Mouse (Mus musculus) liver, embryonic 11.5 days (tissue): ENCODE data around the gene Rps12. TPM values are rescaled to one million over a fixed set of nuclear protein-coding genes. Genes with fewer than 3 reads are reported as not detected.

ENCODE experiments used
- ATAC-seq: fragments of 200-750 bp; cut with Nextera tagmentation; replicated peaks from 2 replicates; pipeline ENCODE4 v1.8.0; 2017; ENCODE audit warnings: moderate number of reproducible peaks, mild to moderate bottlenecking, moderate TSS enrichment, moderate library complexity; ENCODE audit not compliant: low FRiP score
- DNase-seq: peaks from one replicate; pipeline ENCODE4 v3.0.0-alpha.2; 2017; ENCODE audit warnings: low spot score
- H3K27ac ChIP-seq: fragments of 300-500 bp; sonication (generic); 2 replicates; pipeline ENCODE4 v1.5.1; 2014; ENCODE audit warnings: mild to moderate bottlenecking, low read depth, low read length, control low read depth
- H3K27me3 ChIP-seq: fragments of 300-500 bp; sonication (generic); replicated peaks from 2 replicates; pipeline ENCODE4 v1.6.1; 2014; ENCODE audit warnings: low read length, mixed read lengths; ENCODE audit not compliant: control insufficient read depth, insufficient read depth
- H3K36me3 ChIP-seq: fragments of 300-500 bp; sonication (generic); 2 replicates; pipeline ENCODE4 v1.6.1; 2014; ENCODE audit warnings: mild to moderate bottlenecking, low read length, moderate library complexity, mixed read lengths; ENCODE audit not compliant: control insufficient read depth, insufficient read depth
- H3K4me1 ChIP-seq: fragments of 300-500 bp; sonication (generic); replicated peaks from 2 replicates; pipeline ENCODE4 v1.6.1; 2014; ENCODE audit warnings: low read length, mixed read lengths; ENCODE audit not compliant: control insufficient read depth, insufficient read depth
- H3K4me2 ChIP-seq: fragments of 300-500 bp; sonication (generic); 2 replicates; pipeline ENCODE4 v1.6.1; 2014; ENCODE audit warnings: mild to moderate bottlenecking, control low read depth, moderate library complexity
- H3K4me3 ChIP-seq: fragments of 300-500 bp; sonication (generic); 2 replicates; pipeline ENCODE4 v1.5.1; 2014; ENCODE audit warnings: low read depth, low read length, control low read depth
- H3K9ac ChIP-seq: fragments of 300-500 bp; sonication (generic); 2 replicates; pipeline ENCODE4 v1.6.1; 2014; ENCODE audit warnings: low read depth, low read length, control low read depth
- H3K9me3 ChIP-seq: fragments of 300-500 bp; sonication (generic); 2 replicates; pipeline ENCODE4 v1.6.1; 2016; ENCODE audit warnings: low read length, inconsistent platforms, mixed read lengths; ENCODE audit not compliant: control insufficient read depth
- WGBS: fragments of 180-500 bp; shearing (Covaris S2); extraction: QIAGEN DNeasy Blood & Tissue Kit; methylation state at CpG from one replicate; pipeline ENCODE4 v1.1.7; 2014; 5-methylcytosine and 5-hydroxymethylcytosine counted together
- polyA plus RNA-seq: library from polyadenylated mRNA; unstranded; fragments of >200 nt; fragmentation: Nextera tagmentation; extraction: Ambion mirVana; gene quantifications from 2 replicates; pipeline ENCODE4 v1.2.1, GENCODE M21; 2014

Rps12 gene
- polyA plus RNA-seq: 260 and 303 TPM in 2 replicates

DNA sequence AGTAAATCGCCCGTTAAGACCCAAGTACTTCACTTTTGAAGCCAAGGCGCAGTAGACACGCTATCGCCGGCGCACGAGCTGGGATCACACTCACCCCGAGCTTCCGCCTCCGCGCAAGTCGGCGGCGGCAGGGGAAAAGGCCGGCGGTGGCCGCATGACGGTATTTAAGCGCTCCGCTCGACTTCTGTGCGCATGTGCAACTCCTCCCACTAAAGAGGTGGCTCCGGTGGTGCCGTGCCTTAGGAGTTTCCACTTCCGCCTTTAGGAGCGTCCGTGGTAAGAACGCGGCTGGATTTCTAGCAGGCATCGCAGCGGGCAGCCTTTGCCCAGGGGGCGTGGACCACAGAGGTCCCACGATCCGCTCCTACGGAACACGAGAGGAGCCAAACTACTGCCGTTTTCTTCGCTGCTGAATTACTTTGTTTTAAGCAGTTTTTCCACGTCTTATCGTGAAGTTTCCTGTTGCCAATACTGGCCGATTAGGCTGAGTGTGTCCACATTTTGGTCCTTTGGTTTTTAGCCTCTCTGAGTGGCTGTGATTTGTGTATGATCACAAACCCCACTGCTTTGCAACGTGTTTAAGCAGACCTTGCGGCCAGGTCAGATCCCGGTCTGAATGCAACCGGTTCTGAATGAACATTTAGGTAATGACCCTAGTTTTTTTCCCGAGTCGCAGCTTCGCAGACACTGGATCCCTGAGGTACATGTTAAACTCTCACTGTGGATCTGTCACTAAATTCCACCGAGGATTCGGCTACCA lies at the start of gene Rps12:
Rps12 (minus strand) TSS at position 214 of the 760 bp plus-strand sequence.
- under 1% methylated on average over 51 of the region's 51 CpGs for WGBS
- peaks cover 16% of the 10 kb centered on the region for H3K4me1 ChIP-seq

DNA sequence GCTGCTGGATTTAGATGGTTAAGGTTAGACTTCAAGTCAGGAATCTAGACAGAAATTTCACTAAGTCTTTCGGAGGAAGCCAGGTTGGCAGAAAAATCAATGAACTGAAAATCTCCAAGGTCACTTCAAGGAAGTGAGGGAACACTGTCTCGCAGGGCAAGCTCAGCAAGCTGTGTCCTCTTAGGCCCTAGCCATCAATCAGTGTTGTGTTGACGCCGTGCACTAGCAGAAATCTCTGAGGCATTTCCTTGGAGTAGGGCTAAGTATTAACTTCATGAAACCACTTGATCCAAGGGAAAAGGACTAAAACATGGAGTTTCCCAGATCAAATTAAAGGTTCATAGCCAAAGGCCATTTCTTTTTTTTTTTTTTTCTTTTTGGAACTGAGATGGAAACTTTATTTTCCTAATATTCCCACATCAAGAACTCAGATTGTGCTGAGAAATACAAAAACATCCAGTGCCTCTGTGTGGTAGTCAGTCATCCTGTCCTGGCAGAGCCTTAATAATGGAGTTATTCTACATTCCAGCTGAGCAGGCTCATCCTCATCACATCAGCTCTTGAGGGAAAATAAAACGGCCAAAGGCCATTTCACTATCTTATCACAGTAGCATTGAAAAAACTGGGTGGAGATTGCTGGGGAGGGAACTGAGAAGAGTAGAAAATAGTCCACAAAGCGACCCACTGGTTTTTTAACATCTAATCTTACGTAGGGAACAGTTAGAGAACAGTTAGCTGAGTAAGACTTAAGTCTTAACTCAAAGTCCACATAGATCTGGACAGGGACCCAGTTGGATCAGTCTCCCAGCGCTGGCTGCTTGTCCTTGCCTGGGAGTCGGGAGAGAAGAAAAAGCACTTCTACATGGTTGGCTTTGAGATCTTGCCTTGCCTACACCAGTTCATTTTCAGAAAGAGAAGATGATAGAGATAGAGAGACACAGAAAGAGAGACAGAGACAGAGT lies 49.2 kb upstream of the Rps12 start:
- H3K4me2 ChIP-seq: no peak overlapping the region
- H3K9ac ChIP-seq: no peak overlapping the region
- no peaks in the 10 kb centered on the region for H3K27me3 ChIP-seq
- H3K27ac ChIP-seq: no peak overlapping the region
- no peaks in the 10 kb centered on the region for H3K4me1 ChIP-seq
- ATAC-seq: no peak
- H3K9me3 ChIP-seq: no peaks in the 10 kb centered on the region
- 64% methylated on average over 9 of the region's 9 CpGs for WGBS
- H3K4me3 ChIP-seq: no peak overlapping the region
- no peak for DNase-seq
- H3K36me3 ChIP-seq: no peaks in the 10 kb centered on the region

More for the DNA sequence above, at the start of gene Rps12:
- peak within 1 kb of the TSS; percentile 86 for H3K4me2 ChIP-seq
- H3K27me3 ChIP-seq: no peaks in the 10 kb centered on the region
- H3K4me3 ChIP-seq: peak within 1 kb of the TSS; percentile 78
- H3K36me3 ChIP-seq: peaks cover 18% of the 10 kb centered on the region
- peak; percentile 97 for DNase-seq
- peak; percentile 89 for ATAC-seq
- no peaks in the 10 kb centered on the region for H3K9me3 ChIP-seq
- peak within 1 kb of the TSS; percentile 98 for H3K9ac ChIP-seq
- H3K27ac ChIP-seq: peak within 1 kb of the TSS; percentile 87

DNA sequence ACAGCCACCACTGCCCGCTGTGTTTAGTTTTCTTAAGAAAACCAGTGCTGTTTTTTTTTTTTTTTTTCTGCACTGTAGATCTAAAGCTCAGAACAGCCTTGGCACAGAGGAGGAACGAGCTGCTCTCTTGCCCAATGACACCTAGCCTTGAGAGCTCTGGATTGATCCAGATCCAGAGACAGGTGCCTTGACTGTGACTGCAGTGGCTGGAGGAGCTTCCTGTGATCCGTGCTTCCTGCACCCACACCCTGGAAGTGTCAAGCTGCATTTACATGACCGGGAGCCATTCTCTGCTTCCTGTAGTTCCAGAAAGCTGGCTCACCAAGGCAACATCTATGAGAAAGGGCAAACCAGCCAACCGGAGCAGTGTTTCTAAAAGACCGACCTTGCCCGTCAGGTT lies 39.4 kb upstream of the Rps12 start:
- Histone ChIP-seq H3K36me3 (no peaks in the 10 kb centered on the region), H3K27ac (no peak overlapping the region), H3K27me3 (no peaks in the 10 kb centered on the region), H3K4me3 (no peak overlapping the region), H3K4me2 (no peak overlapping the region), H3K9me3 (no peaks in the 10 kb centered on the region), H3K9ac (no peak overlapping the region), H3K4me1 (no peaks in the 10 kb centered on the region)
- DNase-seq (no peak), ATAC-seq (no peak)
- WGBS: 83% methylated on average over 7 of the region's 7 CpGs

DNA sequence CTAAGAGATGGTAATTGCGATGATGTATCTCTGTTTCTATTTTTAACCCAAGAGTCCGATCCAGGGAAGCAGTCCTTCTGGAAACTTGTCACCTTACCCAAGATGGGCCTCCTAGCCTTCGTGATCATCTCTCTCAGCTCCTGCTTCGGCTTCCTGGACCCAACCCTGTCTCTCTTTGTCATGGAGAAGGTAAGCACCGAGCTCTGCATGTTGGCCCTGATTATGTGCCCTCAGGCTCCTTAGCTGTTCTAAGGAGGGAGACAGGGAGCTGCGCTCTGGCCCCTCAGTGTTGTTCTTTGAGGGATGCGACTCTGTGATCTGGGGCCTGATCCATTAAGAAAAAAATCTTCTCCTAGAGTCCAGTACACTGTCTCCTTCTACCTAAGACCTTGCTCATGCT lies 29.2 kb upstream of the Rps12 start:
- no peak for DNase-seq
- H3K4me3 ChIP-seq: no peak overlapping the region

DNA sequence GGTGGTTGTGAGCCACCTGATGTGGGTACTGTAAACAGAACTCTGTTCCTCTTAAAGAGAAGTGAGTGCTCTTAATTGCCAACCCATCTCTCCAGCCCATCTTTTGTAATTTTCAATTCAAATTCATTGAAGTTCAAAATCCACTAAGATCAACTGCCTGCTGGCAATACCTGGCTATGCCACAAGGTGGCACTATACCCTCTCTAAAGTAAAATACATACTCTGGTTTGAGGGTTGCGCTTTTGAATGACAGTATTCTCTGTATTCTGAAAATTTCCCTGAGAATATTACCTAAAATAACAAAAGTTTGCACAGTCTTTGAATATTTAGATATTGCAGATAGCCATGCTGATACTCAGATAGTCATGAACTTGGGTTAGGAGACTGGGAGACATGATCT lies 28.1 kb upstream of the Rps12 start:
- DNase-seq (no peak), ATAC-seq (no peak)

More for the DNA sequence above, 29.2 kb upstream of the Rps12 start:
- Histone ChIP-seq H3K4me1 (no peaks in the 10 kb centered on the region), H3K27me3 (no peaks in the 10 kb centered on the region), H3K36me3 (no peaks in the 10 kb centered on the region), H3K9me3 (no peaks in the 10 kb centered on the region), H3K4me2 (no peak overlapping the region), H3K9ac (no peak overlapping the region), H3K27ac (no peak overlapping the region)
- 84% methylated on average over 7 of the region's 7 CpGs for WGBS
- no peak for ATAC-seq

DNA sequence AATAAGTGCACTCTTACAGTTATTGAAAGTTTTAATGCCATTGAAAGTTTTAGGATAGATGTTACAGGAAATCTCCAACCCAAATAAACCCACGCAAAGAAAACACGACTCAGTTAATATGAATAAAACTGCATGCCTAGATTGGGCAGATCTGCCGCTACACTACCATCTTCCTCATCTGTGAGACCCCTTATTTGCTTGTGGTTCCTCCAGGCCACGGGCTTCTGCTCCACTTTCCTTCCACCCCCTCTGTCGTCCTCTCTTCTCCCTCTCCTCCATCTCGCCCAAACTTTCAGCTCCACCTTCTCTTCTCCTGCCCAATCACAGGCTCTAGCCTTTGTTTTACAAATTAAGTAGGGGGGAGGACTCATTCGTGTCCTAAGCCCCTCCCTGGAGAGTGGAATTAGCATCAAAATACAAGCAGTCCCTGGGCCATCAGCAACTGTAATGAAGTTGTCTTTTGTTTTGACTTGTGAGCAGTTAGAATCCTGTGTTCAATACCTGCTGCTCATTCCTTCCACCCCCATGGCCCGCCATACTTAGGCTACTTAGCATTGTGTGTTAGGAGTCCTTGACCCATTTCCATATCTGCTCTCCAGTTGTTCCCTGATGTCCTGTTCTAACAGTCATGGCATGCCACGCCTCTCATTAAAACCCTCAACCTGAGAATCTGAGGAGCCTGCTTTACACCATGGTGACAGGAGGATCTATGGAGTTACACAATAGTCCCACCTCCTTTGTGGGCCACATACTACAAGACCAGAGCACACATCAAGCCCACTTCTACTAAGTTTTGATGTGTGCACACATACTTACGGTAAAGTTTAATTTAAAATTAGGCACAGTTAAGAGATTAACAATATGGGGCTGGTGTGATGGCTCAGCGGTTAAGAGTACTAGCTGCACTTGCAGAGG lies 26.0 kb upstream of the Rps12 start:
- WGBS: 58% methylated on average over 11 of the region's 11 CpGs
- Histone ChIP-seq H3K4me1 (no peaks in the 10 kb centered on the region), H3K36me3 (no peaks in the 10 kb centered on the region), H3K27me3 (no peaks in the 10 kb centered on the region), H3K9me3 (no peaks in the 10 kb centered on the region), H3K4me3 (no peak overlapping the region), H3K27ac (no peak overlapping the region), H3K4me2 (no peak overlapping the region), H3K9ac (no peak overlapping the region)
- DNase-seq (no peak), ATAC-seq (no peak)

More for the DNA sequence above, 28.1 kb upstream of the Rps12 start:
- Histone ChIP-seq H3K9me3 (no peaks in the 10 kb centered on the region), H3K4me3 (no peak overlapping the region), H3K4me1 (no peaks in the 10 kb centered on the region), H3K27me3 (no peaks in the 10 kb centered on the region), H3K36me3 (no peaks in the 10 kb centered on the region), H3K9ac (no peak overlapping the region), H3K4me2 (no peak overlapping the region), H3K27ac (no peak overlapping the region)
- 58% methylated on average over 1 of the region's 1 CpGs for WGBS

DNA sequence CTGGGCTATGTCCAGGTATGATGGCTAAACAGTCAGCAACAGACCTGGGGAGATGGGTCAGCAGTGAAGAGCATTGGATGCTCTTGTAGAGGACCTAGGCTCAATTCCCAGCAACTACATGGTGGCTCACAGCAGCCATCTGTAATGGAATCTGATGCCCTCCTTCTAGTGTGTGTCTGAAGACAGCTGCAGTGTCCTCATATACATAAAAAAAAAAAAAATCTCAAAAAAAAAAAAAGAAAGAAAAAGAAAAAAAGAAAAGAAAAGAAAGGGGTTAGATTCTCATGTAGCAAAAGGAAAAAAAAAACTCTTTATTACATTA lies 25.3 kb upstream of the Rps12 start:
- ATAC-seq: no peak
- Histone ChIP-seq H3K27me3 (no peaks in the 10 kb centered on the region), H3K27ac (no peak overlapping the region)

More for the DNA sequence above, 25.3 kb upstream of the Rps12 start:
- H3K4me1 ChIP-seq: no peaks in the 10 kb centered on the region
- H3K36me3 ChIP-seq: no peaks in the 10 kb centered on the region
- no peak overlapping the region for H3K4me2 ChIP-seq
- no peak overlapping the region for H3K9ac ChIP-seq
- H3K4me3 ChIP-seq: no peak overlapping the region
- no peak for DNase-seq
- no peaks in the 10 kb centered on the region for H3K9me3 ChIP-seq
